Mouse (Mus musculus): ENCODE measurements around the gene Rybp. TPM values are rescaled to one million over a fixed set of nuclear protein-coding genes. Genes with fewer than 3 reads are reported as not detected.

The Rybp gene
- polyA plus RNA-seq, 1 experiment from 2014 or later = 18.4 TPM

DNA sequence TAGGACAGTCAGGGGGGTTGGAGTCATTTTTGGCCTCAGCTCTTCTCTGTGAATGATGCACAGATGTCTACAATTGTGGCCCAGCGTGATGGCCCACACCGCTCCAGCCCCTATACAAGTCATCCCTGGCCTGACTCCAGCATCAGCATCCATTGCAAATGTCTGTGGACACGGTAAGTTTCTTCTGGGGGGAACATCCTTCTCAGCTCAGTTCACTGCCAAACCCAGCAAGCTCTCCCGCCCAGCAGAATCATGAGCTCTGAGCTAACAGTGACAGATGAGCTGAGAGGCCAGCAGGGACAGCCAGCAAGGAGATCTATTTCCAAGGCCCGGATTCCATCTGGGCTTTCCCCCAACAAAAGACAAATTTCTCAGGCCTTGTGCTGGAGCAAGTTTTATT lies 90.2 kb downstream of the Rybp start:
- no peak overlapping the region for H3K27ac ChIP-seq
- no peaks in the 10 kb centered on the region for H3K36me3 ChIP-seq (ENCODE audit: inconsistent target)
- H3K79me2 ChIP-seq (ENCODE audit: inconsistent target) = no peaks in the 10 kb centered on the region
- no peak overlapping the region for H3K4me3 ChIP-seq (ENCODE audit: inconsistent target)
- 93% methylated on average over 5 of the region's 5 CpGs for WGBS (ENCODE audit: missing documents)

DNA sequence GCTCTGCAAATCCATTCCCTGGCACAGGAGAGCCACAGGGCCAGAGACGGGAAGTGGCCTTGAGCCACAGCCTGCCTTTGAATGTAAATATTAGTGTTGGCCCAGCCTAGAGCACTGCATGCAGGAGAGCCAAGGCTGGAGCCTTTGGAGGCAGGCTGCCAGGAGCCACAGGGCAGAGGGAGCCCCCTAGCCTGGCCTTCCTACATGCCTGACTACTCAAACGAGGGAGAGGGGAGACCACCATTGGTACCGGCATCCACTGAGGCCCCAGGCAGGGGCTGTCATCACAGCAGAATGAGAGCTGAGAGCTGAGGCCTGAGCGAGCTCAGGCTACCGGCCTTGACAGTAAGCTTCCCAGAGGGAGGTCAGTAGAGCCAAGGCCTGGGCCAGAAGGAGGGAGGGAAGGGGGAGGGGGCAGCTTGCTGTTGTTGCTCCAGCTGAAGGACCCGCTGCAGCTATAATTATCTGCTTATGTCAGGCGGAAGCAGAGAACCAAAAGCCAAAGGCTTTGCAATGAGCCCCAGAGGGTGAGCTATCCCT lies 91.3 kb downstream of the Rybp start:
- no peaks in the 10 kb centered on the region for H3K36me3 ChIP-seq (ENCODE audit: inconsistent target)
- no peak overlapping the region for H3K27ac ChIP-seq
- H3K4me3 ChIP-seq (ENCODE audit: inconsistent target) = no peak overlapping the region
- no peaks in the 10 kb centered on the region for H3K79me2 ChIP-seq (ENCODE audit: inconsistent target)
- WGBS (ENCODE audit: missing documents) = 78% methylated on average over 6 of the region's 7 CpGs

DNA sequence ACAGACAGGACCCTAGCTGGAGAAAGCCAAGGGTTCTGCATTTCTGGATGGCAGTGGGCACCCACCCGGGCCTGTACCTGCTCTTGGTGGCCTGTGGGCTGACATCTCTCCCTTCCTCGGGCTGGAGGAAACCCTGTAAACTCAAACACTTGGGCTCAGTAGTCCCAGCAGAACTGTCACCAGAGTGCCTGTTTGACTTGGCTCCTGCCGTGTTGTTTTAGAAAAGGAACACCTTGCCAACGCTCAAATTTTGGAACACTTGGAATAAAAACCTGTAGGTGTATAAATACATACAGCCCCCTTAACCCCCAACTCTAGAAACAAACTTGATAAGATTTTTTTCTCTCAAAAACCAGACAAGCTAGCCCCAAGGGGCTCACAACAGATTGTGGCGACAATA lies 92.2 kb downstream of the Rybp start:
- 82% methylated on average over 5 of the region's 5 CpGs for WGBS (ENCODE audit: missing documents)

DNA sequence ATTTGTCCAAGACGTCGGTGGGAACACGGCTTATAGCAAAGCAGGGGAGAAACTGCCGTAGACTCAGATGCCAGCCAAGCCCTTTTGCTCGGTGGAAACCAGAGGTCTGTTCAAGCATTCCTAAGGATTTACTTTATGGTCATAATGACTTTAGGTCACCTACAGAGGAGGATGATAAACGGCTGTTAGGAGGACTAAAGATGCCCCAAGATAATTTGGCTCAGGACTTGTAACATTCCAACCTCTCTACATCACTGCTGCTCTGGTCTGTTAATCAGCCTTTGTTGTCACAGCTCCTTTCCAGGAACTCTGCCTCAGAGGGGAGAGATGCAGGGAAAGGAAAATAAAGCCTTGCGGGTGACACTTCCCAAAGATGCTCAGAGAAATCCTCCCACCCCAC lies 93.5 kb downstream of the Rybp start:
- 94% methylated on average over 7 of the region's 7 CpGs for WGBS (ENCODE audit: missing documents)
- H3K79me2 ChIP-seq (ENCODE audit: inconsistent target) = no peaks in the 10 kb centered on the region
- no peak overlapping the region for H3K27ac ChIP-seq

More for the DNA sequence above, 92.2 kb downstream of the Rybp start:
- H3K36me3 ChIP-seq (ENCODE audit: inconsistent target) = no peaks in the 10 kb centered on the region
- no peaks in the 10 kb centered on the region for H3K79me2 ChIP-seq (ENCODE audit: inconsistent target)
- H3K27ac ChIP-seq = no peak overlapping the region
- no peak overlapping the region for H3K4me3 ChIP-seq (ENCODE audit: inconsistent target)

DNA sequence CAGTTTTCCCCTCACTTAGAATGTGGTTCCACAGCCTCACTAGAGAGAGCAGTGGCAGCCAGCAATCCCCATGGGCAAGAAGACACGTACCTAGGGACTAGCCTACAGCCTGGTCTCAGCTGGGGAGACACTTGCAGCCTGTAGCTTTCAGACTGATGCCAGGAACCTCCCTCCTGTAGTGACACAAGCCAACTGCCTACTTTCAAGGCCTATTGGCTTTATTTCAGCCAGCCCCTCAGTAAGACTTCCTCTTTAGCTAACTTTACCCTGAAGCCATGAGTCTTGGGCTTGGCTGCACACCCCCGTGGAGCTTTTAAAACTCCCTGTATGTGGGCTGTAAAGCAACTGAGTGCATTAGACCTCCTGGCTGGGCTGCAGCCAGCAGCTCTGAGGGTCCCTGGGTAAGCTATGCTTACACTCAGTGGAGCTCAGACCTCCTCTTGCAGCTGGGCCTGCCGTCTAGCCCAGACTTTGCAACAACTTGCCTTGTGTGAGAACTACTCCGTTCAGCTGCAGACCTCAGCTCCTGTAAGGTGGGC lies 94.5 kb downstream of the Rybp start:
- no peak overlapping the region for H3K27ac ChIP-seq
- WGBS (ENCODE audit: missing documents) = 54% methylated on average over 4 of the region's 4 CpGs
- H3K36me3 ChIP-seq (ENCODE audit: inconsistent target) = no peaks in the 10 kb centered on the region
- no peaks in the 10 kb centered on the region for H3K79me2 ChIP-seq (ENCODE audit: inconsistent target)
- no peak overlapping the region for H3K4me3 ChIP-seq (ENCODE audit: inconsistent target)

More for the DNA sequence above, 93.5 kb downstream of the Rybp start:
- Histone ChIP-seq H3K4me3 (ENCODE audit: inconsistent target) (no peak overlapping the region), H3K36me3 (ENCODE audit: inconsistent target) (no peaks in the 10 kb centered on the region)

DNA sequence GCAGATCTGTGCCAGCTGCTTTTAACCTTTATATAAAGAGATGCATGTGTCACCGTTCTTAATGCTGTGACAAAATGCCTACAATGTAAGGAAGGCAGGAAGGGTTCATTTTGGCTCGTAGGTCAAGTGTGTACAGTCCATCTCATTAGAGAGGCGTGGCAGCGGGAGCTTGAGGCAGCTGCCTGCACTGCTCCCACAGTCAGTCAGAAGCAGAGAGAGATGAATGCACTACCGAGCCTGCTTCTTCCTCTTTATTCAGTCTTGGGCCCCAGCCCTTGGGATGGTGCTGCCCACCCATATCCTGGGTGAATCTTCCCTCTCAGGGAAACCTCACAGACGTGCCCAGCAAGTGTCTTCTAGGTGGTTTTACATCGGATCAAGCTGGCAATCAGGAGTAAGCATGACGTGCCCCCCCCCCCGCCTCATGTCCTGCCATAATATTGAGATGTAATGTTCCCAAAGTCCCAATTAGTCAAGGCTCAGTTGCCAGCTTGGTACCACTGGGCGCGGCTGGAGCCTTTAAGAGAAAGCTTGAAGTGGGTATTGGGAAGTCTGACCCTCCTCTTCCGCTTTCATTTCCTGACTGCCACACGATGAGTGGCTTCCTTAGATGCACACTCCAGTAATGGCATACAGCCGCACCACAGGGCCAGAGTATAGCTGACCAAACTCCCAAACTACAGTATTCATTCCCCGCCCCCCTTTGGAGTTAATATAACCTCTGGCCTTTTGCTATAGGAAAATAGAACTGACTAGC lies 96.3 kb downstream of the Rybp start:
- no peak overlapping the region for H3K4me3 ChIP-seq (ENCODE audit: inconsistent target)
- H3K79me2 ChIP-seq (ENCODE audit: inconsistent target) = no peaks in the 10 kb centered on the region
- H3K27ac ChIP-seq = no peak overlapping the region
- WGBS (ENCODE audit: missing documents) = 65% methylated on average over 15 of the region's 15 CpGs
- H3K36me3 ChIP-seq (ENCODE audit: inconsistent target) = no peaks in the 10 kb centered on the region

DNA sequence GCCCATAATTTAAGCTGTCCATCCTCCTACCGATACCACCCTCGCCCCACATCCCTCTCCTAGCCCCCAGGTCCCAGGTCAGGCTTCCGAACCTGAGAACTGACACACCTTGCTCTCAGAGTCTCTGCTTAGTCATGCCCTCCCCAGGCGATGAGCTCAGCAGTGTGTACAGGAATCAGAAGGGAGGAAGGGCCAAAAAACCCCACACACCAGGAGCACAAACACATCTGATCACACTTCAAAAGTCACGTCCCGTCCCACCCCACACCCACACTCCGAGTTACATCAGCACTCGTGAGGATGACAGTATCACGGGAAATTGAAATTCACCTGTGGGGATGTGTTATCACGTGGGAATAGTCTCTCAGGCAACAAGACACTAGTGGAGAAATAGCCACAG lies 97.0 kb downstream of the Rybp start:
- no peak overlapping the region for H3K4me3 ChIP-seq (ENCODE audit: inconsistent target)
- no peaks in the 10 kb centered on the region for H3K79me2 ChIP-seq (ENCODE audit: inconsistent target)
- 81% methylated on average over 10 of the region's 10 CpGs for WGBS (ENCODE audit: missing documents)
- H3K36me3 ChIP-seq (ENCODE audit: inconsistent target) = no peaks in the 10 kb centered on the region
- no peak overlapping the region for H3K27ac ChIP-seq

DNA sequence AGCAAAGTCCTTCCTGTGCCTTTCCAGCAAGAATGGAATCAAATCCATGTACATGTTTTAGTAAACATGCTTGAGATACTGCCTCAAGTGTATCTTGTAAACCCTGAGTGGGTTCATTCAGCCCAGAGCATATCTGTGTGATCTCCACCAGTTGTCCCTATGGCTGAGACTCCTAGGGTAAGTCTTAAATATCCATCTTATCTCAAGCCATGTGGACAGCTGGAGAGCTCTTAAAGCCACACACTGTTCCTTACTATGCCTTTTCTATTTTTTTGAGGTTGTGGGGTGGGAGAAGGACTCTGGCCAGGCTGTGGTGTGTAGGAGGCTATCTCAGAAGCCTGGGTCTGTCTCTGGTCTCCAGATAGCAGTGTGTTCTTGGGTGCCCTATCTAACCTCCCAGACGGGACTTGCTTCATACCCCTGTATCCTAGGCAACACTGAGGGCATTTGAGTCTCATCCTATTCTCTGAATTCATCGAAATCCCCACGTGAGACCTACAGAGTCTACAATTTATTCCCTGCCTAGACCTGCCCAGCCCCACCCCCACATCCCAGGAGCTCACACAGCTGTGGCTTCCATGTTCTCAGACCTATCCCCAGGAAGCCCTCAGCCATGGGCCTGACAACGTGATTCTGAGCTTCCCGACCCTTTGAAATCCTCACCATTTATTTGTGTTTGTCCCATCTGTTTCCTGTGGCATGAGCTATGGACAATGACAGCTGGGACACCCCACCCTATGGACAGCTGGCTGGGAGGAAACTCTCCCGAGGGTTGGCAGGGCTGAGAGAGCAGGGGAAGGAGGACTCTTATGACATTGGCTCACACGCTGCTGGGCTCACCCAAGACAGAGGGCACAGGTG lies 98.2 kb downstream of the Rybp start:
- Histone ChIP-seq H3K36me3 (ENCODE audit: inconsistent target) (no peaks in the 10 kb centered on the region), H3K79me2 (ENCODE audit: inconsistent target) (no peaks in the 10 kb centered on the region), H3K27ac (no peak overlapping the region), H3K4me3 (ENCODE audit: inconsistent target) (no peak overlapping the region)
- 82% methylated on average over 7 of the region's 7 CpGs for WGBS (ENCODE audit: missing documents)

DNA sequence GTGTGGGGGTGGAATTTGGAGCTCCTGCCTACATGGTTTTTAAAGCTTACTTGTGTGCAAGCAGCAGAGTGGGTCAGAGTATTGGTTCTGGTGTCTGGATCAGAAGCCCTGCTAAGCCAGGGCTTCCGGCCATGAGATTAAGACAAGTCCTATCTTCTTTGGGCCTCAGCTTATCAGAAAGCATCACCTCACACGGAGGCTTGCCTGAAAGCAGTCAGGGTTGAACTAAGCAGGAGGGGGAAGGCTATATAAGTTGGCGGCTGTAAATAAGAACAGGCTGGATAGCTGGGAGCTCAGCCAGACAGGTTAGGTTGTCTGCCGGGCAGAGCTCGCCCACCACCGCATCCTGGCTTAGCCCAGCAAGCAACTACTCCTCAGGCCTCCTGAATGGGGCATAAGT lies 99.5 kb downstream of the Rybp start:
- no peak overlapping the region for H3K27ac ChIP-seq
- 86% methylated on average over 6 of the region's 6 CpGs for WGBS (ENCODE audit: missing documents)
- H3K79me2 ChIP-seq (ENCODE audit: inconsistent target) = no peaks in the 10 kb centered on the region
- H3K4me3 ChIP-seq (ENCODE audit: inconsistent target) = no peak overlapping the region
- H3K36me3 ChIP-seq (ENCODE audit: inconsistent target) = no peaks in the 10 kb centered on the region

DNA sequence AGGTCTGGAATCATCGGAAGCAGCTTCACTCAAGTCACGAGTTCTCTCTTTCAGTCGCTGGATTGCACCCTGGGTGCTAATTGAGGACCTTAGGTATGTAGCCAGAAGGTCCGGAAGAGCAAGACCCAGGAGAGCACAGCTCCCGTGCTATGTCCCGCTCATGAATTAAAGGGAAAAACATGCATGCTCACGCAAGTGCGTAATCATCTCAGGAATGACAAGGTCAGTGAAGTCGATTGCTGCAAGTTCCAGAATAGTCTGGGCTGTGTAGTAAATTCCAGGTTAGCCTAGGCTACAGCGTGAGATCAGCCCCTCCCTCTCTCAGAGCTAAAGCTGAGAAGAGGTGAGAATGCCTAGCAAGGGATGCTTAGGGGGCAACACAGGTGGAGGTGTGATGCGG lies 100.5 kb downstream of the Rybp start:
- Histone ChIP-seq H3K4me3 (ENCODE audit: inconsistent target) (no peak overlapping the region), H3K36me3 (ENCODE audit: inconsistent target) (no peaks in the 10 kb centered on the region), H3K79me2 (ENCODE audit: inconsistent target) (no peaks in the 10 kb centered on the region), H3K27ac (no peak overlapping the region)
- WGBS (ENCODE audit: missing documents) = 92% methylated on average over 11 of the region's 11 CpGs

DNA sequence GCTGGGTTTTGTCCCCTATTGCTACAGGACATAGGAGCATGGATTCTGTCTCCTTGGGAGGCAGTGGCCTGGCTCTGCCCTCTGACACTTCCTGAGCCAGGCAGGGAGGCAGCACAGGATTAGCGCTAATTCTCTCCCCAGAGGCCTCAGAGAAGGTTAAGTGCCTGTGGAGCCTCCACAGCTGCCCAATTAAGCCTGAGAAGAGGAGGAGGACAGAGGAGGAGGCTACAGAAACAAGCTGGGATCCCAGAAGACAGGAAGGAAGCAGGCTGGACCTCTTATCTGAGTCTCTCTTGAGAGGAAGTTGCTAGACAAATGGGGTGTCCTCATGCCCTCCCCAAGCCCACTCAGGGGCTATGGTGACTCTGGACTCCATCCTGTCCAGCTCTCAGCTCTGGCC lies 101.8 kb downstream of the Rybp start:
- Histone ChIP-seq H3K79me2 (ENCODE audit: inconsistent target) (no peaks in the 10 kb centered on the region), H3K36me3 (ENCODE audit: inconsistent target) (no peaks in the 10 kb centered on the region), H3K4me3 (ENCODE audit: inconsistent target) (no peak overlapping the region), H3K27ac (no peak overlapping the region)
- 100% methylated on average over 1 of the region's 1 CpGs for WGBS (ENCODE audit: missing documents)

DNA sequence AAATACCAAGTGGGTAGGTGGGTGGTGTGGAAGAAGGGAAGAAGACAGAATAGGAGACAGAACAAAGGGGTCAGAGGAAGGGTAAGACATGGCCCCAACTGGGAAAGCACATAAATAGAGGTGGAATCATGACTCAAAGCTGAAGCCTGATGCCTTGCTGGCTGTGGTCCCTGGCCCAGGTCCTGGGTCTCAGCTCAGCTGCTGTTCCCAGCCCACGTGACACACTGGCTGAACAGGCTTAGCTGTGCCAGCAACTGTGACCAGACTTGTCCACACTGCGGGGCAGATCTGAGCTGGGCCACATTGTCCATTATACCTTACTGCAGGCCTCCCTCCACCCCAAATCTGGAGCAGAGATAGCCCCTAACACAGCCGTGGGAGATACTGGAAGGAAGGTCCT lies 103.9 kb downstream of the Rybp start:
- Histone ChIP-seq H3K4me3 (ENCODE audit: inconsistent target) (no peak overlapping the region), H3K79me2 (ENCODE audit: inconsistent target) (no peaks in the 10 kb centered on the region), H3K36me3 (ENCODE audit: inconsistent target) (no peaks in the 10 kb centered on the region), H3K27ac (no peak overlapping the region)
- WGBS (ENCODE audit: missing documents) = 91% methylated on average over 3 of the region's 3 CpGs

DNA sequence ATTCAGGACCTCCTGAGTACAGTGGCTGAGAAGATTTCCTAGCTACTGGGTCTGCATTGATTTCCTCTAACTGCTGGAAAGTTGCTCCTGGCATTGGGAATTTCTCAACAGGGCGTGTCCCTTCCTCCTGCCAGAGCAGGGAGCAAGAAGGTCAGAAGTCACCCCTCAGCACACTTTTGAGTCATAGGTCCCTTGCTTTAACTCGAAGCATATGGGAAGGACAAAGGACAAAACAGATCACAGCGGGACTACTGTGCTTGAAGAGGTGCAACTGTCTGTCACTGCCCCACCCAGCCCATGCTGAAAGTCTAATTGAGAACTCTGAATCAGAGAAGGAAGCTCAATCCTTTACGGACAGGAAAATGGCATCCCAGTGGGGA lies 106.4 kb downstream of the Rybp start:
- no peak overlapping the region for H3K27ac ChIP-seq
- H3K79me2 ChIP-seq (ENCODE audit: inconsistent target) = no peaks in the 10 kb centered on the region
- 94% methylated on average over 4 of the region's 4 CpGs for WGBS (ENCODE audit: missing documents)
- no peak overlapping the region for H3K4me3 ChIP-seq (ENCODE audit: inconsistent target)
- no peaks in the 10 kb centered on the region for H3K36me3 ChIP-seq (ENCODE audit: inconsistent target)

DNA sequence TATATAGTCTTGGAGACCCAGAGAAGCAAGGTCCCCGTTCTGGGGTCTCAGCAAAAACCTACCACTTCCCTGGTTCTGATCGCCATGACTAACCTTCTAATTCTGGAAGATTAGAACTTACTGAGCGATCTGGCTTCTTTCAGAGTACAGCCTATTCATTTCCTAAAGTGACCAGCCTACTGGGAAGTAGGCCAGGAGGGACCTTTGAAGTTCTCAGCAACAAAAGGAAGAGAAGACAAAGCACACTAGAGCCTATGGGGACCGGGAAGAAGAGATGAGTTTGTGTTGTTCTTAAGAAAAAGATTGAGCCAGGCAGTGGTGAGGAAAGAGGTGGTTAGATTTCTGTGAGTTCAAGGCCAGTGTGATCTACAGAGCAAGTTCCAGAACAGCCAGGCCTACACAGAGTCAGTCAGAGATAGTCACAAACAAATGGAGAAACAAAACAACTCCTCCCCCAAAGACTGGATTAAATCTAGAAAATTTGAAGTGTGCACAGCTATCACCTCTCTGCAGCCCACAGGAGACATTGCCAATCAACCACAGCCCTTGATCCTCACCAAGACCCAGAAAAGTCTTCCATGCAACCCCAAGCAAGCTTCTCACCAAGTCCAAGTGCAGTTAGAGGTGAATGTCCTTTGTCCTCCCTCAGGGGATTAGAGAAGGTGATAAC lies 106.9 kb downstream of the Rybp start:
- Histone ChIP-seq H3K36me3 (ENCODE audit: inconsistent target) (no peaks in the 10 kb centered on the region), H3K79me2 (ENCODE audit: inconsistent target) (no peaks in the 10 kb centered on the region), H3K27ac (no peak overlapping the region), H3K4me3 (ENCODE audit: inconsistent target) (no peak overlapping the region)
- 77% methylated on average over 4 of the region's 4 CpGs for WGBS (ENCODE audit: missing documents)
